Mouse (Mus musculus) gastrocnemius, postnatal 36 days (tissue): Measurements from ENCODE around the gene Faap100. TPM values are rescaled to one million over a fixed set of nuclear protein-coding genes. Genes with fewer than 3 reads are reported as not detected.

ENCODE experiments used
- DNase-seq, 2 experiments: peaks; one replicate each; pipeline ENCODE4 v3.0.0; 2022
- intact Hi-C: fragments of 180-260 bp; cut with DNase I; formaldehyde crosslinking; loops from one replicate; pipeline ENCODE4 v1.15.1; 2025
- total RNA-seq, 2 experiments: library from RNA; stranded (reverse); gene quantifications; 2 replicates each; pipeline ENCODE4 v1.2.3; 2021

Faap100 gene
- total RNA-seq, 2 experiments from 2014 or later, result 21.7 to 22.9 TPM

DNA sequence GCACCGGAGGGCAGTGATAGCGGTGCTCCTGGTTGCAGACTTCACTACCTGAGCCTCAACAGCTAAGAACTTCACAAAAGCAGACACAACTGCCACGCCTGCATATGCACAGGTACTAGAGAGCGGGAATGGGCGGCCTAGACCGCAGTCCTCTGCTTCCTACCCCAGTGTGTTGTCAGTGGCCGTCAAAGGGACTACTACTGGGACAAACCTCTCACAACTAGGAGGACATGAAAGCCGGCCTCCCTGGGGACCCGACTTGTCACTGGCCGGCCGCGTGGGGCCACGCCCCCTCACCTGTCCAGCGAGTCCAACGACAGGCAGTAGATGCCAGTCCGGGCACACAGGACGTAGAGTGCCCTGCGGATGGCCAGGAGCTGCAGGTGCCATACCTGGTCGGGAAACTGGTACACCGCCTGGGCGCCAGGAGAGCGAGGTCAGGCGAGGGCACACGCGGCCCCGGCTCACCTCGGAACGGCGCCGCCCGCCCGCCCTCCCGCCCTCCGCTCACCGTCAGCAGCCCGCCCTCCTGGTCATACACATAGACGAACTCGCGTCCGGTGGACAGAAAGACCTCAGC lies 443 bp downstream of the Faap100 start:
- no peak for DNase-seq
- intact Hi-C loops, result loop anchor here (5.0 kb wide), 1 partner anchor 44 kb away; no protein-coding TSS in a partner anchor

DNA sequence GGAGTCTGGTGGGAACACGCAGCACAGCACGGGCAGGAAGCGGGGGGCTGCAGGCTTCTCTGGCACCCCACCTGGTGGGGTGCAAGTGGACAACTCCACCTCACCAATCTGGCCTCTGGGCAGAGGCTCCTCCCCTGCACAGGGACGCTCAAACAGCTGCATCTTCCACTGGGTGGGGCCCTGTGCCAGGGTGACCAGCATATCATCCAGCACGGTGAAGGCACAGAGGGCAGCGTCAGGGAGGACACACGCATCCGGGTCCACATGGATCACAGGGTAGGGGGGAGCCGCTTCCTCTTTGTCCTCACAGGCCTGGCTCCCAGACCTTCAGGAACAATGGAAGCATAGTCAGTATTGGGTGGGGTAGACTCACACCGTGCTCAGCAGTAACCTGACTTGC lies 1.2 kb downstream of the Faap100 start:
- intact Hi-C loops, result loop anchor here (5.0 kb wide), 1 partner anchor 45 kb away; no protein-coding TSS in a partner anchor

DNA sequence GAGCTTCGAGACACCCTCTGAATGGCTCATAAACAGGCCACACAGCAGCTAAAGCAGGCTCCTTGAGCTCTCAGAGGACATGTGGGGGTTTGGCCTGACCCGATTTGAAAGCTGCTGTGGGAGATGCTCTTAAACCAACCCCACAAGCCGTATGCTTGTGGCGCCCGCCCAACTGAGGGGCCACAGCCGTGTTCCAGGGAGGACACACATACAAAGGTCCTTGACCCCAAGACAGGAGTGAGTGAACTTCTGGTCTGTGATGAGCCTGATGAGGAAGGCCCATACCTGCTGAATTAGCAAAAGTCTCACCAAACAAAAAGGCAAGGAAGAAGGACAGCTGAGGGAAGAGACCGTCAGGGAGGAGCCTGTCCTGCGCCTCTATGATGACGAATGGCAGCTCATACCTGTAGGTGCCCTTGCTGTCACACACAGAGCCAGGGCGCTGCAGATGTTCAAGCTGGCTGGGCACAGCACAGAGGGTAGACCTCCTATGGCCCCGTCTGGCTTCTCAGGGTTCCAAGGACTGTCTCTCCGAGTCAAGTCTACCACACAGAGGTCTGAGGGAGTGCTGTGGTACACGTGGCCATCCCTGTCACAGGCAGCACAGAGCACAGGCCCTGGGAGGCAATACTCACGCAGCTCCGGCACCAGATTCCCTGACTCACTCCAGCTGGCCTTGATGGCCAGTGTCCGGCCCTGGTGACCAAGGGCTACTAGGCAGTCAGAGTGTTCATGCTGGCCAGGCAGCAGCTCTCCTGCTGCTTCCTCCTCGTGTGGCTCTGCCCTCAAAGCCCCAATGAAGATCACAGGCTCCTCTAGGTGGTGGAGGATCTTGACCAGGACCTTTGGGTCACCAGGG lies 2.0 kb downstream of the Faap100 start:
- DNase-seq, result no peak
- intact Hi-C loops, result loop anchor here (5.0 kb wide), 1 partner anchor 46 kb away; no protein-coding TSS in a partner anchor

More for the DNA sequence above, 1.2 kb downstream of the Faap100 start:
- no peak for DNase-seq

DNA sequence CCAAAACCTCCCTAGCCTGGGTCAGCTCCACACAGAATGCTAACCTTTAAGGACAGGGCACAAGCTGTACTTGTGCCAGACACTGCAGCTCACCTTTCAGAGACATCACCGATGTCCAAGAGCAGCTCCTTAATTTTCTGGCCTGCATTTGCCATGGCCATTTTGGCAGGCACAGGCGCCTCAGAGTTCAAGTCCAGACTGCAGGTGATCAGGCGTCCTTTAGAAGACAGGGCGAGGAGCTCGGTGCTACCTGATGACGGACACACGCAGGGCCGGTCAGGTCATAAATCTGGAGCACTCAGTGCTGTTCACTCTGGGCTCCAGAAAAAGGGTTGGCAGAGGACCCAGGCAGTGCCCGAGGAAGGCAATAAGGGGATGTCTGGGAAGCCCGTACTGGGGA lies 3.2 kb downstream of the Faap100 start:
- no peak for DNase-seq
- intact Hi-C loops, result loop anchor here (5.0 kb wide), 1 partner anchor 47 kb away; no protein-coding TSS in a partner anchor

DNA sequence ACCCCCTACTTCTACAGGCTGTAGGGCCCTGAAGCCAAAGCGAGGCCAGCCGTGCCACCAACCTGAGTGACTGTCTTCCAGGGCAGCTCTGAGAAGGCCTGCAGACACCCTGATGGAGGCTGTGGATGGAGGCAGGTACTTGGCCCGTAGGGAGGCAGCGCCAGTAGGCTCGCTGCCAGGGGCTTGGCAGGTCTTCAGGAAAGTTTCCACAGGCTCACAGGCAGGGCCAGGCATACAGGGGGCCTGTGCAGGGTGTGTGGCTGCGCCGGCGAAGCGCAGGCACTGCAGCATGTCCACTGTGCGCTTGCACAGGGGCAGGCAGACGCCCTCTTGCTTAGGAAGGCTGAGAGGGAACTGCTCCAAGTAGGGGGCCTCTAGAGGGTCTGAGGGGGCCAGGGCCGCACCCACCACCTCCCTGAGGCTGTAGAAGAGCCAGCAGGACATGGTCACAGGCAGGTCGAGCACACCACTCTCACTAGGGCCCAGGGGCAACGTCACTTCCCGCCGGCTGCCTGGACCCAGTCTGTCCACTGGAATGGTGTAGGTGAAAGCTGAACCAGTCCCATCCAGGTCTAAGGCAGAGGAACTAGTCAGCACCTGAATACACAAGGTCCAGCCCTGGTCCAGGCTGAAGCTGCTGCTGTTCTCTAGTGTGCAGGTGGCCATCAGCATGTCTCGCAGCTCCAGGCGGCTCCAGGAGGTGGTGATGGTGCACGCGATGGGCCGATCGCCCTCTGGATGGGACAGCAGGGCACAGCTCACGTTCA lies 4.6 kb downstream of the Faap100 start:
- intact Hi-C loops, result no loop called here
- DNase-seq, result peak in 1 of 2 experiments; percentile 56

DNA sequence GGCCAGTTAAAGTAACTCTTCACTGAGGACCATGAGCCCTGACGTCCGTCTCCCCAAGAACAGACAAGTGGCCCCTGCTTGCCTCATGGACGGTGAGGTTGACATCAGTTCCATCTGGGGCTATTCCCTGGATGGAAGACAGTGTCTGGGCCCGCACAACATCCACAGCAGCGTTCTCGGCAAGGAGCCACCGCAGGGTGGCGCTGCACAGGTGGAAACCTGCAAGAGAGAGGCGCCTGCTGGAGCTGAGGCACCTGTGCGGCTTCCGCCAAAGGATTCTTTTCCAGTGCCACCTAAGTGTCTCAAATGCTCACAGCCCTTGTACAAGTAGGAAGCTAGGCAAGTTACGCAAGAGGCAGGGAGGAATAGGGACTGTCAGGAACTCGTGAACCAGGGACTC lies 5.5 kb downstream of the Faap100 start:
- intact Hi-C loops, result no loop called here
- no peak for DNase-seq

DNA sequence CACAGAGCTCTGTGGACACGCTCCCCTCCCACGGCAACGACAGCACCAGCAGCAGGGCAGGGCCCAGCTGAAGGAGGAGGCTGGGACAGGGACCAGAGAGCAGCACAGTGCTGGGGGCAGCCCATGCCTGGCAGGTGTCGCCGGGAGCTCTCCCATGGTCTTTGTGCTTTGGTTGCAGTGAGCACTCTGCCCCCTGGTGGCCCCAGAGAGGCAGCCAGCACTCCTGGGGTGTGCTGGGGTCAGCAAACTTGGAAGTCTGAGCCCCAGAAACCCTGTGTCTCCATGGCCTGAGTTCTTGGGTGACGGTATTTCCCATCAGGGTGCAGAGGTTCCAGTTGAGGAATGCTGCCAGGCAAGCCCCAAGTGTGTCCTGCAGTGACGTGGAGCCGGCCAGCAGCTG lies 8.9 kb downstream of the Faap100 start:
- intact Hi-C loops, result no loop called here
- peak; percentile 67 to 69 for DNase-seq

DNA sequence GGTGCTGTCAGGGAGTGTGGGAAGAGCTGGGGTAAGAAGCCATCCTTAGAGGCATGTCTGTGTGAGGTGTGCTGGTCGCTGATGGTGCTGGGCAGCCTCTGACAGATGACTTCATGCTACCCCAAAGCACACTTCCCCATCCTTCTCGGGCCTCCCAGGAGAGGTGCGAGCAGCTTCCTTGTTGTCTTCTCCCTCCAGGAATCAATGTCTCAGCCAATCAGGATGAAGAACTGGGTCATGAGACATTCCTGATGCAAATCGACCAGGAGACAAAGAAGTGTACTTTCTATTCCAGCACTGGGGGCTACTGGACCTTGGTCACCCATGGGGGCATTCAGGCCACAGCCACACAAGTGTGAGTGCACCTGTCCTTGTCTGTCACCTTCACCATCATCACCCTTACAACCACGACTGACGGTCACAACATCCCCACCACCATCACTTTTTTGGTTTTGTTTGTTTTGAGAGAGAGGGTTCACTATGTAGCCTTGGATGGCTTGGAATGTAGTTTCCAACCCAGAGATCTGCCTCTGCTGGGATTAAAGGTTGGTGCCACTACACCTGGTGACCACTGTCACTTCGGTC lies 12.0 kb downstream of the Faap100 start:
- no peak for DNase-seq
- intact Hi-C loops, result no loop called here

DNA sequence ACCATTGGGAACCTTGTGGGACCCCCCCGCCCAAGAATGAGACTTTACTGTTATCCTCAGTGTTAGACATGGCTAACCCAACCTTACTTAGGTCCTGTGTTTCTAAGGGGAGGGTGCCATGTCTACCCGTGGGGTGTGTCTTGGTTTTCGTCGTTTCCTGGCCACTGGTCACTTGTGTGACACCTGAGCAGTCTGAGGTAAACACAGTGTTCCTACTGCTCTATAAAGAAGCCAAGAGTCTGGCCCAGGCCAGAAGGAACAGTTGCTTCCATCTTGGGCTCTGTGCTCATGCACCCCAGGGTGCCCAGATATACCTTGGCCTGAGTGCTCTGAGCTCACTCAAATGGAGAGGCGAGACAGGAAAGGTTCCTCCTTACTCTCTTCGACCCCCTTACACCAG lies 15.7 kb downstream of the Faap100 start:
- intact Hi-C loops, result no loop called here
- no peak for DNase-seq

DNA sequence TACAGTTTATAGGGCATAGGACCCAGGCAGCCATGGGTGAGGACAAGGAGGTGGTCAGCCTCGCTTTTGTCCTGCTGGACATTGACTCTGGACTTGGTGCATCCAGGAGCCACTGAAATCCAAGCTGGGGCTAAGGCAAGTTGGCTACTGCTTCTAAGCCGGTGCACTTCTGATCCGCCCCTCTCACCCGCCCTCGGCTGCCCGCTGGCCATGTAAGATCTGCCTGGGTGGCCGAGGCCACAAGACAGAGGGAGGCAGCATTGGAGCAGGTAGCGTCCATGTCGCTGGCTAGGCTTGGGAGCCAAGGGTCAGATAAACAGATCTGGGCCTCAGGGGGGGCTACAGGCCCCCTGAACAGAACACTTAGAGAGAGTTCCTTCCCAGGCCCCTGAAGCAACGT lies 17.3 kb downstream of the Faap100 start, which contains the start of gene Fscn2:
Fscn2 (plus strand) TSS at position 240 of the 400 bp plus-strand sequence.
- intact Hi-C loops, result no loop called here
- DNase-seq, result no peak

DNA sequence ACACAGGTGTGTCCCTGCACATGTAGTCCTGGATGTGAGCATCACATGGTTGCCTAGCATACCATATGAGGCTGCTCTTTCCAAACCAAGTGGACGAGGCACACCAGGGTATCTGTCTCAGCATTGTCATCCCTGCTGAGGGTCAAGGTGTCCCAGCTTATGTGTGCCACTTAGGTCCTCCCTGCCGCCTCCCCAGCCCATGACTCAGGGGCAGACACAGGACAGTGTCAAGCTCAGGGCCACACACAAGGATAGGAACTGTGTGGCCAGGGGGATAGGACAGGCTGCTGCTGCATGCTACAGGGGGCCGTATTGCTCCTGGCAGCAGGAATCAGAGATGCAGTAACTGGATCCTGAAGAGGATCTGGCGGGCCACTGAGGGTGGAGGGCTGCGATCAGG lies 17.8 kb downstream of the Faap100 start:
- intact Hi-C loops, result no loop called here
- DNase-seq, result no peak

DNA sequence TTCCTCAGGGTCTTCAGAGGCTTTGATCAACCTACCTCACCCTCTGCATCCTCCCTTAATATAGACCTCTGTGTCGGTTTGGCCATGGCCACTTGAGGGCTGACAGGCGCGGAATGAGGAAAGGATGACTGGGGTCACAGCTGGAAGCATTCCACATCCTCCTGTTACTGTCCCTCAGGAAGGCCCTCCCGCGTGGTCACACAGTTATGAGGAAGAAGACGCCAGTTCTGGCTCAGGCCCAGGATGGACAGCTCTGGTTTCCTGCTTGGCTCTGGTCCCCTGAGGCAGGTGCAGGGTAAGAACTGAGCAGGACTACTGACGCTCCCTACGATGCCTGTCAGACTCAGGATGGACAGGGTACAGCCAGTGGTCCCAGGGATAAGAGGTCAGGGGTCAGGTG lies 18.5 kb downstream of the Faap100 start:
- intact Hi-C loops, result no loop called here
- peak; percentile 65 to 70 for DNase-seq

DNA sequence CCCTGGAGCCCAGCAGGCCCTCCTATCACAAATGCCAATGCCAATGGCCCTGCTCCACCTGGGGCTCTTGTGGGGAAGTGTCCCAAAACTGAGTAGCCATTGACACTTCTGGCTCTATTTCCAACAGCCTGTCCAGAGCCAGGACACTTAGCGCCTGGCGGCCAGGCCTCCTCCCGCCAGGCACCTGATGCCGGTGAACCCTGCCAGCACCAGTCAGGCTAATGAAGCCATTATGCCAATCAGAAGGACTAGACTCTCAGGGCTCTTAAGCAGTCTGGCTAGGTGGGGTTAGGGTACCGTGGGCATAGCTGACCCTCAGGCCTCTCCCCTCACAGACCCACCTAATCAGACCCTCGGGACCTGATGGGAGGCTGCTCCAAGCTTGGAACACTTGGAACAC lies 19.2 kb downstream of the Faap100 start:
- intact Hi-C loops, result no loop called here
- DNase-seq, result no peak

DNA sequence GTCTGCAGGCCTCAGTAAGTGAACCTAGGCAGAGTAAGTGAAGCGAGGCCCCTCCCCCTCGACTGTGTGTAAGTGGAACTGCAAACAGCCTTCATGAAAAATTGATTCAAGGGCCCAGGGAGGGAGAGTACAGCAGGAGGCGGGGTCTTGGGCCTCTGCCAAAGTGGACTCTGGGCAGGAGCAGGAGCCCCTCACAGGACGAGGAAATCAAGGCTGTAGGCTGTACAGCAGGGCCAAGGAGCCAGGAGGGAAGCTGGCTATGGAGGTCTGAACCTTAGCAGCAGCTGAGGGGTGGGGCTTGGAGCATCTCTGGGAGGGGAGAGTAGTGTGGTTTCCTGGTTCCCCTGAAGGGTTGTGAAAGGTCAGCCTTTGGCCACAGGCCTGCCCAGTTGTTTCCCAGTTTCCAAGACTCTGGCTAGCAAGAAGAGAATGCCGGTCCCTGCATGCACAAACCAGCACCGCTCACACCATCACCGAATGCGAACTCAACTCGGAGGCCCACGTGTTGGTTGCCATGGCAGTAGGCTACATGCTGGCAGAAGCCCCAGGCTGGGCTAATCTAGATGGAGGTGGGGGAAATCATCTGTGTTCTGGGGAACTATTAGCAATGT lies 20.7 kb downstream of the Faap100 start:
- intact Hi-C loops, result no loop called here
- DNase-seq, result peak in 1 of 2 experiments; percentile 63

DNA sequence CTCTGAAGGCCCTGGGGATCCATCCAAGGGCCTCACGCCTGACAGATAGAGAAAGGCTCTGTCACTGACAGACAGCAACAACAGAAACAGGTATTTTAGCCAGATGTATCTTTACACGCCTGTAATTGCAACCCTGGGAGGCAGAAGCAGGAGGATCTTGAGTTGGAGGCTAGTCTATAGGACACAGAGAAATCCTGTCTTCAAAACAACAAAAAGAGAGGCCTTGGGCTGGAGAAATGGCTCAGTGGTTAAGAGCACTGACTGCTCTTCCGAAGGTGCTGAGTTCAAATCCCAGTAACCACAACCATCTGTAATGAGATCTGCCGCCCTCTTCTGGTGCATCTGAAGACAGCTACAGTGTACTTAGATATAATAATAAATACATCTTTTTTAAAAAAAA lies 21.7 kb downstream of the Faap100 start:
- intact Hi-C loops, result no loop called here
- DNase-seq, result no peak

DNA sequence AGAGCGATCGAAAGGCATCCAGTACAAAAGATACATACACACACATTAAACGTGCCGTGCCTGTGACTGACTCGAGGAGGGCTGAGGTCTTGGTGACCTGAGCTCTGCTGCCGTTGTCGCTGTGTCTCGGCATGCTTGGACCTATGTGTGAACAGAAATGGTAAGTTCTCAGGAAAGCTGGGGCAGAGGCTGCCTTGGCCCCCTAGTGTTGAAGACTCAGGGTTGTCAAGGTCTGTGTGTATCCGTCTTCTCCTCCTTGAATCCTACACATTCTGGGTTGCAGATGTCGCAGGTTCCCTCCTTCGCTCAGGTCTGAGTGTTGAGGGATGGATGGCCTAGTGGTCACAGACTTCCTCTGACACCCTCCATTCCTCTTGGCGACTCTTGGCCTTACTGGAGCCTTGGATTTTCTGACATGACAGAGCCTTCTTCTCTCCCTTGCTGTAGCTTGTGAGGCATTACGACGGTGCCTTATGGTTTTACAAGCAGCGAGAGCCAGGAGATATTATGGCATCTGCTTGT lies 22.2 kb downstream of the Faap100 start:
- intact Hi-C loops, result no loop called here
- DNase-seq, result no peak

DNA sequence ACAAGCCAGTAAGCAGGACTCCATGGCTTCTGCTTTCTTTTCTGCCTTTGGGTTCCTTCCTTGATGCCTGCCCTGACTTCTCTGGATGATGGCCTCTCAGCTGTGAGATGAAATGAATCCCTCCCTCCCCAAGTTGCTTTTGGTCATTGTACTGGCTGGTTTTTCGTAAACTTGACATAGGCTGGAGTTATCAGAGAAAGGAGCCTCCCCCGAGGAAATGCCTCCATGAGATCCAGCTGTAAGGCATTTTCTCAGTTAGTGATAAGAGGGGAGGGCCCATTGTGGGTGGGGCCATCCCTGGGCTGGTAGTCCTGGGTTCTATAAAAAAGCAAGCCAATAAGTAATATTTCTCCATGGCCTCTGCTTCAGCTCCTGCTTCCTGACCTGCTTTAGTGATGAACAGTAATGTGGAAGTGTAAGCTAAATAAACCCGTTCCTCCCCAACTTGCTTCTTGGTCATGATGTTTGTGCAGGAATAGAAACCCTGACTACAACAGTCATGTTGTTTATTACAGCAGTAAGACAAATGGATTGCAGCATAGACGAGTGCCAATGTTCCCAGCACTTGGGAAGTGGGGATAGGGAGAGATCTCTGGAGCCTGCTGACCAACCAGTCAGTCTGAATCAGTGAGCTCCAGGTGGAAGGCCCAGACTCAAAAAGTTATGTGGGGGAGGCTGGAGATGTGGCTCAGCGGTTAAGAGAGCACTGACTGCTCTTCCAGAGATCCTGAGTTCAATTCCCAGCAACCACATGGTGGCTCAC lies 23.1 kb downstream of the Faap100 start:
- peak in 1 of 2 experiments; percentile 8 for DNase-seq
- intact Hi-C loops, result no loop called here

DNA sequence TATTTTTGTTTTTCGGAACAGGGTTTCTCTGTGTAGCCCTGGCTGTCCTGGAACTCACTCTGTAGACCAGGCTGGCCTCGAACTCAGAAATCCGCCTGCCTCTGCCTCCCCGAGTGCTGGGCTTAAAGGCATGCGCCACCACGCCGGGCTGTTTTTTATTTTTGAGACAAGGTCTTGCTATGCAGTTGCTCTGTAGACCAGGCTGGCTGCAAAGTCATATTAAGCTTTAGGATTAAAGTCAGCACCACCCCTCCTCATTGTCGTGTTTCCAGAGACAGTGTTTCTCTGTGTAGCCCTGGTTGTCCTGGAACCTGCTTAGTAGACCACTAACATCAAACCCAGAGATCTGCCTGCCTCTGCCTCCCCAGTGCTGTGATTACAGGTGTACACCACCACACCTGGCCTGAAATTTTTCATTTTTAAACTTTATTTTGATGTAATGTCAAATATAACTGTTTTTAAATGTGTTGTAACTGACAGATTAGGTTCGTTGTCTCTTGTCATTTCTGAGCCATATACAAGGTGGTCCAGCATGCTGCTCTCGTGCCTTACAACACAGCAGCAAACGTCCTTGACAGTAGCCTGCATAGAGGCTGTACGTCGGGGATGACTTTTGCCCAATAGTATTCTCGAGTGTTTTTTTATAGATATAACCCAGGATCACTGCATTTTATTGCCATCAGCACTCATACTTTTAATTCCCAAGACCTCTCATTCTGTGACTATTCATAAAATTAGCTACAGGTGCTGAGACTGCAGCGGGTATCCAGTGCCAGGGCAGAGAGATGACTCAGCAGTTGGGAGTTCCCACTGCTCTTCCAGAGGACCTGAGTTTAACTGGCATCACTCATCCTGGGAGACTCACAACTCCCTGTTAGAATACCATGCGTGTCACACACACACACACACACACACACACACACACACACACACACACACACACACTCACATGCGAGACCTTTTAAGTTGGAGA lies 24.0 kb downstream of the Faap100 start:
- intact Hi-C loops, result no loop called here
- peak in 1 of 2 experiments; percentile 12 for DNase-seq
